Mouse (Mus musculus) mouse trophoblast stem cell (cell line): Measurements from ENCODE around the gene Slc17a8.
"Not testable (repeated sequence)": the region's sequence is repeated elsewhere in the genome, so short reads cannot be mapped to it uniquely, and the experiment has no call there.

ENCODE experiments used
- in situ Hi-C, 2 experiments: fragments of 300-500 bp; cut with MseI, MboI; formaldehyde crosslinking; loops; 2 replicates in 1 of 2; 3 replicates in 1 of 2; pipeline ENCODE4 v1.15.1; 2025

Slc17a8 gene

GRCm38 (mm10) chr10:89592797-89593196 lies 28.3 kb downstream of the Slc17a8 start:
- in situ Hi-C loops, result no loop called here

GRCm38 (mm10) chr10:89589877-89590276 lies 31.2 kb downstream of the Slc17a8 start:
- in situ Hi-C loops, result no loop called here

- in situ Hi-C loops, result no loop called here
Measured at GRCm38 (mm10) chr10:89588708-89589107, 32.3 kb downstream of the Slc17a8 start.

- in situ Hi-C loops, result no loop called here
Measured at GRCm38 (mm10) chr10:89584709-89585108, 36.3 kb downstream of the Slc17a8 start.

GRCm38 (mm10) chr10:89578801-89579200 lies 42.3 kb downstream of the Slc17a8 start:
- in situ Hi-C loops, result no loop called here

- in situ Hi-C loops, result no loop called here
Measured at GRCm38 (mm10) chr10:89577666-89578065, 43.4 kb downstream of the Slc17a8 start.

- in situ Hi-C loops, result no loop called here
Measured at GRCm38 (mm10) chr10:89573421-89573820, 47.6 kb downstream of the Slc17a8 start.

GRCm38 (mm10) chr10:89572946-89573345 lies 48.1 kb downstream of the Slc17a8 start:
- in situ Hi-C loops, result no loop called here

GRCm38 (mm10) chr10:89567391-89567790 lies 53.7 kb downstream of the Slc17a8 start:
- in situ Hi-C loops, result no loop called here

GRCm38 (mm10) chr10:89565301-89566022 lies 55.6 kb downstream of the Slc17a8 start:
- in situ Hi-C loops, result no loop called here

GRCm38 (mm10) chr10:89562113-89562512 lies 58.9 kb downstream of the Slc17a8 start:
- in situ Hi-C loops, result no loop called here

- in situ Hi-C loops, result no loop called here
Measured at GRCm38 (mm10) chr10:89559351-89559750, 61.7 kb downstream of the Slc17a8 start.

- in situ Hi-C loops, result not testable (repeated sequence)
Measured at GRCm38 (mm10) chr10:89554885-89555284, 66.2 kb downstream of the Slc17a8 start.

GRCm38 (mm10) chr10:89553855-89554254 lies 67.2 kb downstream of the Slc17a8 start:
- in situ Hi-C loops, result not testable (repeated sequence)

GRCm38 (mm10) chr10:89553015-89553414 lies 68.0 kb downstream of the Slc17a8 start:
- in situ Hi-C loops, result no loop called here

GRCm38 (mm10) chr10:89551657-89552056 lies 69.4 kb downstream of the Slc17a8 start:
- in situ Hi-C loops, result no loop called here

GRCm38 (mm10) chr10:89548028-89548427 lies 73.0 kb downstream of the Slc17a8 start:
- in situ Hi-C loops, result no loop called here

GRCm38 (mm10) chr10:89546989-89547388 lies 74.1 kb downstream of the Slc17a8 start:
- in situ Hi-C loops, result no loop called here

GRCm38 (mm10) chr10:89543867-89544266 lies 77.2 kb downstream of the Slc17a8 start:
- in situ Hi-C loops, result no loop called here

- in situ Hi-C loops, result no loop called here
Measured at GRCm38 (mm10) chr10:89542321-89542720, 78.7 kb downstream of the Slc17a8 start.

GRCm38 (mm10) chr10:89532929-89533727 lies 87.9 kb downstream of the Slc17a8 start, which contains the start of gene Nr1h4:
Gene Nr1h4, minus strand, starts transcription at chr10:89533585.
- in situ Hi-C loops, result no loop called here

- in situ Hi-C loops, result no loop called here
Measured at GRCm38 (mm10) chr10:89532451-89532850, 88.6 kb downstream of the Slc17a8 start.

- in situ Hi-C loops, result no loop called here
Measured at GRCm38 (mm10) chr10:89531976-89532375, 89.1 kb downstream of the Slc17a8 start.
